In the genomic region with DNA sequence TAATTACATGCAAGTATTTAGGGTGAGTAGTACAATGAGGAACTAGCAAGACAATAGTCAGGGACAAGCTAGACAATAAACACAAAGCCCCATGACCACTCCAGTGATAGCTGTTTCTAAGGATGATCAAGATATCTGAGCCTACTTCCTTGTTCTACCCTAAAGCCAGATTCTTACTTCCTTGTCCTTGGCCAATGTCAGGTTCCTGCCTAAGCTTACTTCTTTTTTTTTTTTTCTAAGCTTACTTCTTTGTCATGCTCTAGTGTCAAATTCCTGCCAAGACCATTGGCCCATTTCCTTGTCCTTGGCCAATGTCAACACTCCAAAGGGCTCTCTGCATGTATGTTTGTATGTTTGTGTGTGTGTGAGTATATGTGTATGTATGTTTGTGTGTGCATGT, we compare ENCODE assay signal across 1 mouse cellular context.
TF ChIP-seq lines count a peak whose summit lies in the region.

No protein-coding gene starts in this region.

TF ChIP-seq in MEL, 35 proteins besides CTCF, POLR2A, EP300 and RAD21:
- TF ChIP-seq GATA1 (IDR thresholded peaks at IDR 0.05; ENCODE audit: low read depth, low read length), result peak; percentile 45; the same call in 1 of the 2 replicates
- TF ChIP-seq TBP (IDR thresholded peaks at IDR 0.05; ENCODE audit: low read depth, low read length), result 0 out of 2 replicates have a peak, but pooled peaks have one; percentile 25
- no peak for TF ChIP-seq ZC3H11A (IDR thresholded peaks at IDR 0.05; ENCODE audit: low read depth, low read length)
- TF ChIP-seq ELF1 (IDR thresholded peaks at IDR 0.05; ENCODE audit: low read depth, low read length), result peak; percentile 83
- peak; percentile 91 for TF ChIP-seq ZNF384 (IDR thresholded peaks at IDR 0.05; ENCODE audit: low read depth, low read length)
